Mouse (Mus musculus) heart, postnatal 36 days (tissue): ENCODE results near the gene Khdc3. TPM values are rescaled to one million over a fixed set of nuclear protein-coding genes. Genes with fewer than 3 reads are reported as not detected.
"Not testable (repeated sequence)": the region's sequence is repeated elsewhere in the genome, so short reads cannot be mapped to it uniquely, and the experiment has no call there.

Experiments used
- DNase-seq, 2 experiments: peaks; one replicate each; pipeline ENCODE4 v3.0.0; 2021 to 2022
- intact Hi-C: fragments of 180-260 bp; cut with DNase I; formaldehyde crosslinking; loops from one replicate; pipeline ENCODE4 v1.15.1; 2025
- total RNA-seq, 2 experiments: library from RNA; stranded (reverse); gene quantifications; 2 replicates each; pipeline ENCODE4 v1.2.3; 2021

Khdc3 gene
- not detected for total RNA-seq

DNA sequence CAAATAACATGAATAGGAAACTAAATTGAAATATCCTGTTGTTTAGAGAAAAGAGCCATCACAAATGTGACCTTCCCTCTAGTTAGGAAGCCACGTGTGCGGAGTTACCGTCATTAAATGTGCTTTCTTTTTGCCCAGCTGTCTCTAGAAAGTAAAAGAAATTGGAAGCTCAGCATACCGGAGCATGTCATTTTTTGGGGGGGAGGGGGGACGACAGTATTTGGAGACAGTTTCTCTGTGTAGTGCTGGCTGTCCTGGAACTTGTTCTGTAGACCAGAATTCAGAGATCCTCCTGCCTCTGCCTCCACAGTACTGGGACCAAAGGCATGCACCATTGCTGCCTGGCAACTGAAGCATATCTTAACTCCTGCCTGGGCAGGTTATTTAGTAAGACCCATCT, at the start of gene Khdc3:
Khdc3 (plus strand) TSS at position 301 of the 400 bp plus-strand sequence.
- intact Hi-C loops = no loop called here
- no peak for DNase-seq

DNA sequence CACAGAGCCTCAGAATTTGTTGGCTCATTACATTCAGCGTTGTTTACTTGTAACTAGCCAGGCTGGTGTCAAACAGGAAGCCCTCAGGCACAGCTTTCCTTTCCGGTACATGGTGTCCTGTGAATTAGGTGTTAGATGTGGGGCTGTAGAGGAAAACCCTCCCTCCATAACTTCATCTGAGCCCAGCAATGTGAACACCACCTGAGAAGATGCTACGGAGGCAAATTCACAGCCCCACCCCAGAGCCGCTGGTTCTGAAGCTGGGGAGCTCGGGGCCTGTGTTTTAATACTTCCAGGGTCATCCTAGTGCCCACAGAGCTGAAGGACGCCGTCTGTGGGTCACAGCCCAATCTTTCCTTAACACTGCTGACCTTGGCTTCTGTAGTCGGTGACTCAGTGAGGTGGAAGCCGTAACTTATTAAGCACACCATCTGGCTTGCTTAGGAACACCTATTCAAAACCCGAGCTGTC, 46.2 kb upstream of the Khdc3 start:
- DNase-seq = peak in 1 of 2 experiments; percentile 14
- intact Hi-C loops = no loop called here

DNA sequence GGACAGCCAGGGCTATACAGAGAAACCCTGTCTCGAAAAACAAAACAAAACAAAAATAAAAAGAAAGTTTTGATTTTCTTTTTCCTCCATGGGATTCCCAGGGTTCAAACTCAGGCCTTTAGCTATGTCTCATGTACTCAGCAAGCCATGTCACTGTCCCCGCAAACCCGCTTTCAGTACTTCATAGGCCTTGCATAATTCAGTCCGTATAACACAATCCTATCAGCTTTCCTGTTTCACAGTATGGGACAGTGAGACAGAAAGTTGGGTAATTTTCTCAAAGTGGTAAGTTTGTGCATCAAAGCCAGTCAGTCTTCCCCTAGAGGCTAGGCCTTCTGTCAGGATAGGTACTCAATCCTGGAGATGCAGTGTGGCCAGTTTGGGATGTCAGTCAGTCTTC, 42.4 kb upstream of the Khdc3 start:
- intact Hi-C loops = no loop called here
- no peak for DNase-seq

DNA sequence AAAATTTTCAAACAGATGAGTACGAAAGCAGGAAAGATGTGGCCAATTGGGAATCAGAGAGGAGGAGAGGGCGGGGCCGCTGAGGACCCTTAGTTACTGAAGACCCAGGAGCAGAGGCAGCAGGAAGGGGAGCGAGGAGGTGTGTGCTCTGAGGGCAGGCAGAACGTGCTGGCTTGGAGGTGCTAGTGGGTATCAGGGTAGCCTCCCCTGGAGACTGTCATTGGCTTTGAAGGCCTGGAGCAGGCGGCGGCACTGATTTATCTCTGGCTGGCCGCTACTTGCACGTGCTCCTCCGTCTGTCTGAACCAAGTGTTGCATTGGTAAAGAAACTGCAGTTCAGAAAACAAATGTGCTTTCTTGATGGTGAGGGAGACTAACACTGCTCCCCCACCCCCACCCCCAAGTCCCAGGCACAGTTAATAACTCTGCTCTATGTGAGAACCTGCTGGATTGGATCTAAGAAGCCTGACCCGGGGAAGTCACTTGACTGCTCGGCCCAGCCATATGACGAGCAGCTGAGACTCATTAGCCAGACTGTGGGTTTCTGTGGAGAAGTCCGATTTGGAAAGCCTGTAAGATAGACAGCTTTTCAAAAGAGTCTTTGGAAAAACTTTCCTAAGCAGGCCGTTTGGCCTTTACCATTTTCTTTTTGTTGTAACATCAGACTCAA, 37.9 kb upstream of the Khdc3 start:
- no peak for DNase-seq
- intact Hi-C loops = no loop called here

DNA sequence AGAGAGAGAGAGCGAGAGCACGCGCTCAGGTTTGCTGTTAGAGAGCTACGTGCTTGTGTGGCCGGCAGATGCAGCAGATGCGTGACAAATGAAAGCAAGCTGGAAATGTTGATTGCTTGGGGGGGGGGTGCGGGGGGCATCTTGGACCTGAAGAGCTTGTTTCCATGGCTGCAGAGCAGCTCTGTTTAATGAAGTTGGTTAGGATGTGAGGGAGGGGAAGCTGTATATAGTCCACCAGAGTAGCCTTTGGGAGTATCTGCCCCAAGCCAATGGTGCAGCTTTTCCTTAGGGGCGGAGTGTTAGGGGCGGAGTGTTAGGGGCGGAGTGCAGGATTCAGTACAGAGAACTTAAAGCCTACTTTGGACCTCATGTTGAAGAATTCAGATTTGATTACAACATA, 34.5 kb upstream of the Khdc3 start:
- intact Hi-C loops = no loop called here
- no peak for DNase-seq

DNA sequence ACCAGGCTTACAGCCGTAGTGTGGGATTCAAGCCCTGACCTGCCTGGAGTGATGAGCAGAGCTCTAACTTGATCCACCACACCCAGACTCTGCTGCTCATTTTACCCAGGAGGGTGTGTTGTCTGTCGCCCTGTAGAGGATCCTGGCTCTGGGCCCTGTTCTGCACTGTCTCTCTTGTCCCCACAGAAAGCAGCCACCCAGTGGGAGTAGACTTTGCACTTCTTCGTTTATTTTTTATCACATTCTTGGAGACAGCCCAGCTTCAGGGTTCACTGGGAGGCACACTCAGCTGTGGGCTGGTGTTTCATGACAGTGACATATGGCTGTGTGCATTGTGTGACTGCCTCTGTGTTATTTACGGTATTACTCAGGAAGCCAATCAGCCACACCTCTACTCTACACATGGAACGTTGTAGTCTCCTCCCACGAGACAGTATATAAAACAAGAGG, 33.4 kb upstream of the Khdc3 start:
- intact Hi-C loops = no loop called here
- DNase-seq = peak in 1 of 2 experiments; percentile 12

DNA sequence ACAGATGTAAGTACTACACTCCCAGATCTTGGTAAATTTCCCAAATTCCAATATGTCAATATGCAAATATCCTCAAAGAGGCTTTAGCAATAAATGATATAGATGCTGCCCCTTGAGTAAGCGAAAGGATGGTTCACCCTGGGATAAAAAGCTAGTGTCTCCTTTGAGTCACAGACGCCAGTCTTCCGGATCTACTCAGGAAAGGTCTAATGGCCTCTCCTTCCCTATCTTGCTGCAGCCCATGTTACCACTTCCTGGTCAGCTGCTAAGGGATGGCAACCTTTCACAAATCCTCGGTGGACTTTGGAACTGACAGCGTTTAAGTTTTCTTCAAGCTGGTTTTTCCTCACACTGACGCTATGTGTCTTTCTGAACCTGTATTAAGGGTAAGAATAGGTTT, 32.9 kb upstream of the Khdc3 start:
- intact Hi-C loops = no loop called here
- DNase-seq = no peak

DNA sequence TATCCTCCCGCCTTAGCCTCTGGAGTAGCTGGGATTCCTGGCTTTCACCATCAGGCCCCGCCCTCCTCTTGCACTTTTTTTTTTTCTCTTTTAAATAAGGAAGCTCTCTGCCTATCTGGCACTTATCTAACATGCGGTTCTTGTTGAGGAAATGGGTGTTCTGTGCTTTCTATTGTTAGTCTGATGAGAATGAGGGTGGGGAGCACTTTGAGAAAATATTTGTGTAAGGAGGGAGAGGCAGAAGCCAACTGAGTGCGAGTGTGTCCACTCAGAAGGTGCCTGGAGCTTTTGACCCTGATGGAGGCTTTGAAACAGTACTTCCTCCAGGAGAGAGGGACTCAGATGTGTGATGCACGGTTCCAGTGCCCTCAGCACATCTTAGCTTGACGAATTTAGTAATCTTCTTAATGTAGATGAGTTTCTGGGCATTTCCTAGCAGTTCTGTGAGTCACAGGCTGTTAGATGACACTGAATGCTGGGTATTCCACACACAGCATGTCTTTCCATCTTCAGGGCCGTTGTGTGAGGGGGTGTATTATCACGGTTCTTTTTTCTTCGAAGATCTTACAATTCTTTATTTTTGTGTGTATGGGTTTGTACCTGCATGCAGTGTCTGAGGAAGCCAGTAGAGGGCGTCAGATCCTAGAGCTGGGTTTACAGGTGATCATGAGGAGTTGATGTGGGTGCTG, 30.5 kb upstream of the Khdc3 start:
- no peak for DNase-seq

DNA sequence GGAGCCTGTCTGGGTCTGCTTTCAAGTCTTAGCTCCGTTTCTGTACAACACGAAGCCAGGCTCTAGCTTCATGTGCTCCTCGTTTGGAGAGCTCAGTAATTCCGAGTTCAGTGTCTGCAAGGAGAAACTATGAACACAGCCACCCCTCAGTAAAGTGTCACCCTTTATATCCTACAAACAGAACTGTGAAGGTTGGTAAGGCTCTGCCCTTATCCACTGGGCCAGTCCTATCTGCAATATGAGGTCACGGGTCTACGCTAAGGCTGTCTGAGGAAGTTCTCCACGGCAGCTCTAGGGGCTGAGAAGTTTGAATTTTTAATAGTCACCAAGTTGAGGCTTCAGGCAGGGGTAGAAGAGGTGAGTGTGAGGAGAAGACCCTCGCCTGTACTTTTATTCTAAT, 29.2 kb upstream of the Khdc3 start:
- no peak for DNase-seq
- intact Hi-C loops = no loop called here

More for the DNA sequence above, 30.5 kb upstream of the Khdc3 start:
- intact Hi-C loops = loop anchor here (2.0 kb wide), 1 partner anchor 26 kb away; the partner anchor contains the start of gene Rab27a

DNA sequence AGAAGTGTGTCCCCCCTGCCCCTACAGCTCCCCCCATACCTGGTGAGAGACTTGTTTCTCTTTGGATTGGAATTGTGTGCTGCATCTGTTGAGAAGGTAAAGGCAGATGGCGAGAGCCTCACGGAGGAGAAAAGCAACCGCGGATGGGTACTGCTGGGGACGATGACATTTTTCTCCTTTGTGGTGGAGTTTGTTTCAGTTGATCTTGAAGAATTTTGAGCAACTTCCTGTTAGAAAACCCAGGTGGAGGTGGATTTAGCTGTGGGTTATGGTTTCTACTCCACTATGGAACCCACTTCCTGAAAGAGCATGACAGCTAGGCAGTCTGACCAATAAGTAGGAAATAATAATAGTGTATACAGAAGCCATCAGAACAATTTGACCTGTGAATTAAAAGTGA, 28.5 kb upstream of the Khdc3 start:
- no peak for DNase-seq
- intact Hi-C loops = no loop called here

DNA sequence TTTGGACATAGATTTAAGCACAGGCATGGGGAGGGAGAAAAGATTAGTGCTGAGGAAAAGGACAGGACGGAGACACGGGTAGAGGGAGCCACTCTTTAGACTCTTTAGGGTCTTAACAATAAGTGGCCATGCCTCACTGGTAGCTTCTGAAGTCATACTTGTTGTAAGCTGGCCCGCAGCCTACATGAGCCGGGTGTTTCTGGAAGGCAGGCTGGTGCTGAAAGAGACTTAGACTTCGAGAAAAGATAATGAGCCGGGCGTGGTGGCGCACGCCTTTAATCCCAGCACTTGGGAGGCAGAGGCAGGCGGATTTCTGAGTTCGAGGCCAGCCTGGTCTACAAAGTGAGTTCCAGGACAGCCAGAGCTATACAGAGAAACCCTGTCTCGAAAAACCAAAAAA, 22.3 kb upstream of the Khdc3 start:
- intact Hi-C loops, DNase-seq: not testable (repeated sequence)

DNA sequence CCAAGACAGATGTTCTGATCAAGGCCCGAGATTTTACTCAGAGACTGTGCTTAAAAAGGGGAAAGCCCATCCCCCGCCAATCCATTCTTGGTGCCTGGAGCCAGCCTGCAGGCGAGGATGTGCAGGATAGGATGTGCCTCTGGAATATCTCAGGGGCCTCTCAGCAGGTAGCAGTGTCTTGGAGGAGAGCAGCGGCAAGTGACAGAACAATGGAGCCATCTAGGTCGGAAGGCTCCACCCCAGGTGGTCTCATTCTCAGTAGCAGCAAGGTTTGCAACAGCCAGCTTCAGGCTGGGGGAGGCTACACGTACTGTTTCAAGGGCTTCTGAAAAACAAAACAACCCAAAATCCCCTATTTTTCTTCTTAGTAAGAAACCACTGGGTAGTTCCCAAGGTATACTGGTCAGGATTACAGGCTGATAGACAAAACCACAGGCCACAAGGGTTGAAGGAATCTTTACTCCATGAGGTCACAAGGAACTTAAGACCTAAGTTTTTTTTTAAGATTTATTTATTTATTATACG, 21.8 kb upstream of the Khdc3 start:
- DNase-seq = no peak
- intact Hi-C loops = no loop called here

DNA sequence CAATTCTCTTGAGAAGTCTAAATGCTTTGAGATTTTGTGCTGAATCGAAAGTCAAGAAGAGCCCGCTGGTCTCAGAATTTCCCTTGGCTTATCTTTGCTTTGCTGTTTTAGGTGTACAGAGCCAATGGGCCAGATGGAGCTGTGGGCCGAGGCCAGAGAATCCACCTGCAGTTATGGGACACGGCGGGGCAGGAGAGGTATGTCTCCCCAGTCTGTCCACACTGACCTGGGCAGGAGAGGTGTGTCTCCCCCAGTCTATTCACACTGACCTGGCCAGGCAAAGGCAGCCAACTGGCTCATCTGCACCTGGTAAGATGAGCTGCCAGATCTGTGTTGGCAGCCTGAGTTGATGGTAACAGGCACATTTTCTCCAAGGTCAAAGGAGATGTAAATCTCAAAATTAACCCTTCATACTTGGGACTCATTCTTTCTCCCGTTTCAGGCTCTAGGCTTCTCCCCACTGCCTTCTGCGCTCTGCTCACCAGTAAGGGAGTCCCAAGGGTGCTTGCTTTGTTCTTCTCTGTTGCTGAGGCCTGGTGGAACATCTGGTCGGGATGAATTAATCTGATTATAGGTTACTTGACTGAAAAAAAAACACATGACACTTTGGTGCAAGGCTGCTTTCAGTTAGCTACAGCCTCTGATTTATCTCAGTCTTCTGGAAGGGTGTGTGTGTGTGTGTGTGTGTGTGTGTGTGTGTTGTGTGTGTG, 19.2 kb upstream of the Khdc3 start:
- no peak for DNase-seq
- intact Hi-C loops = no loop called here

DNA sequence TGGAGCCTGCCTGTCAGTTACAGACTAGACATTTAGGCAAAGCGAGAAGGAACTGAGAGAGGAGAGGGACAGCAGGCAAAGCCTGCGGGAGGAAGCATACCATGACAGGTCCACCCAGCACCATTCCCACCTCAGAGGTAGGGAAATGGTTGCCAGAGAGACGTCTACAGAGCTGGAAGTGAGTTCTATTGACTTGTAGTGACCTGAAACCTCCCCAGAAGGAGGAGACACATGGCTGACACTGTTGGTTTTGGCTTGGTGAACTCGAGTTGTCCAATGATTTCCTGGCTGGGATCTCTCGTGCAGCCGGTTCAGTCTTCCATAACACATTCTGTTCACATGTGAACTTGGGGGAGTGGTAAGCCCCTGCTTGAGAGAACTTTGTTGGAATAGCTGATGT, 17.7 kb upstream of the Khdc3 start:
- intact Hi-C loops = no loop called here
- DNase-seq = no peak

DNA sequence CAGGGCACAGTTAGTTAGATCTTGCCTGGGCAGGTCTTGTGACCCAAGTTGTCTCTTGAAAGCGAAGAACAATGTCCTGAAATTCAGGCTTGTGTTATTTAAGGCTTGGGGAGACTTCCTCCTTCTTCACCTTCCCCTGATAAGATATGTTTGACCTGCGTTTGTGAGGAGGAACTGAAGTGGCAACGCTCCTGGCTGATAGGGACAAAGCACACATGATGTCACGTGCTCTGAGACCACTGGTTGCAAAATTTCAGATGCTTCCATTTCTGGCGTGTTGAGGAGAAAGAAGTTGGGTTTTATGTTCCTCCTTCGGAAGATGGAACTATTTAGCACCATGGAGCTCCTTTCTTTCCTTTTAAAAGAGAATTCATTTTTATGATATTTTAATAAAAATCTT, 15.8 kb upstream of the Khdc3 start:
- intact Hi-C loops = no loop called here

DNA sequence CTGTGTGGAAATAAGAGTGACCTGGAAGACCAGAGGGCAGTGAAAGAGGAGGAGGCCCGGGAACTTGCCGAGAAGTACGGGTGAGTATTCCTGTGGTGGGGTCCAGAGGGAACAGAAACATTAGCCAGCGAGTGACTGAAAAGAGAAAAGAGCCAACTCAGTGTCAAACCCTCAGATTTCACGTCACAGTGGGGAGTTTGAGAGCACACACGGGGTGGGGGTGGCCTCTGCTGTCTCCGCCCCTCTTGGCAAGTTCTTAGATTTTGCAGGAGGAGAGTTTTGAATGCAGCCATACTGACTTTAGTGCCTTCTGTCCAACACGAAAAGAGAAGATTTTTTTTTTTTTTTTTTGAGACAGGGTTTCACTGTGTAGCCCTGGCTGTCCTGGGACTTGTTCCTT, 14.5 kb upstream of the Khdc3 start:
- no peak for DNase-seq
- intact Hi-C loops = no loop called here

More for the DNA sequence above, 15.8 kb upstream of the Khdc3 start:
- no peak for DNase-seq

DNA sequence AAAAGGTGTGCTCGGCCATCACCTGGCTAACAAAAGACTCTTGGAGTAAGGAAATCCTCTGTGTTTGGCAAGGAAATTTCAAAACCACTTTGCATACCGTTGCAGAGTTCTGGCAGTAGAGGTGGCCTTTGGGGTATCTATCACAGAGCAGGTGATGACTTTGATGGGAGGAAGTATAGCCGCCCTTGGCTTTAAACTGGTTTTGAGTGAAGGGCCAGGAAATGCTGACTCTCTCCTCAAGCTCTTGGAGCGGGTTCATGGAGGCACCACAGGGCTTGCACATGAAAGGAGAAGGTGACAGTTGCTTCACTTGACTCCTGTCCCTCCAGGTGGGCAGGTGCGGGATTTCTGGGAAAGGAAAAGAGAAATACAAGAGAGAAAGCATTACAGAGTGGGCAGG, 14.1 kb upstream of the Khdc3 start:
- intact Hi-C loops = no loop called here
- DNase-seq = no peak

DNA sequence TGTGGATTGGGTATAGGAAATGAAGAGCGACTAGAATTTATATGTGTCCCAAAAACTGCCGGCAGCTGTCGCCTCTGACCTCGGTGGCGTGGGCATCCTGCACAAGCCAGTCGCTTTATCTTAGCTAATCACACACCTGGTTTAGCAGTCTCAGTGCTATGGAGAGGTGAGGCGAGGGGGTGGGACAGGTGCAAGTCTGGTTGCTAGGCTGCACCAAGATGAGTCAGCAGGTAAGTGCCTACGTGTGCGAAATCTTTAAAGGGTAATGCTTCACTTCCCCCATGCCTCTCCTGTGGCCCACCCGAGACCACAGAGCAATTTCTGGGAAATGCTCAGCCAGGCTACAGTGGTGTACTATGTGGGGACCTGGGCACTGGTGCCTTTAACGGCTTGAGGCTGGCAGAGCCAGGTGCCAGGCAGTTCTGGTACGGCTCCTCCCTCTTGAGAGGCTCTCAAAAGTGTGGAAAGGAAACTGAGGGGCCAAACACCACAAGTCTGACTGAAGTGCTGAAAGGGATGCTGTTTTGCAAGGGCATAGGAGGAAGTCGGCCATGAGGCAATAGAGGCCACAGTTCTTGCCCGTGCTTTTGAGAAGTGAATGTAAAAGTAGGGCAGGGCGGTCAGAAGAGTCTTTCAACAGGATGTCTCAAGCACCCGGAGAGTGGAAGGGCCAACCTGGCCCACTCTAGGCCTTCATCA, 12.3 kb upstream of the Khdc3 start:
- intact Hi-C loops = no loop called here
- DNase-seq = no peak

DNA sequence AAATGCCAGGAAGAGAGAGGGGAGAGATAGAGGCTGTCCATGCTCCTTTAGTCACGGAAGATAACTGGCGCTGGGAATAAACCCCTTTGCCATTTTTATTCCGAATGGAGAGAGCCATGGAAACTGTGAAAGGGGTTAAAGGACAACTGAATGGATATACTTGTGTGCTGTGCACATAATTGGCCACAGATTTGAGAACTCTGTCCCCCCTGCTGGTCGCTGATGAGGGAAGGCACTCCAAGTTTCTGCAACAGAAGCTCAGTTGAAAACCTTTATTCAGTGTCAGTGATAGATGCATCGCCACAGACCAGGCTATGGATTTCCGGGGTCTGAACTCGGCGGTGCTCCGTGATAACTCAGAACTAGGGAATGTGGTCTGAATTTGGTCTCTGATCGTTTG, 11.5 kb upstream of the Khdc3 start:
- intact Hi-C loops = loop anchor here (2.0 to 5.0 kb wide), 3 partner anchors 121 to 323 kb away; no protein-coding TSS in a partner anchor
- DNase-seq = no peak

DNA sequence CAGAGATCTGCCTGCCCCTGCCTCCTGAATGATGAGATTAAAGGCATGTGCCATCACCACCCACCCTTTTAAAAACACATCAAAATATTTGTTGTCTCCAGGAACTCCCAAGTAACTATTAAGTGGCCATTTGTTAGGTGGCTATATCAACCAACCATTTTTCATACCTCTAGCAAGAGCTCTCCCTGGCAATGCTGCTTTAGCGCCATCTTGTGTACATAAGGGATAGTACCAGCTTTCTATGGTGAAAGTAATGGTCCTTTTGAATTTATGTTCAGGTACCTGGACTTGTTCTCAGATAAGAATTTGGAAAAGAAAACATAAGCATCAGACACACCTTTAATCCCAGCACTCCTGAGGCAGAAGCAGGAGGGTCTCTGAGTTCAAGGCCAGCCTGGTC, 9.9 kb upstream of the Khdc3 start:
- intact Hi-C loops = loop anchor here (1.0 to 5.0 kb wide), 4 partner anchors 47 to 325 kb away; partner anchors contain the start of gene Rab27a
- DNase-seq = no peak
